Mouse (Mus musculus) embryonic fibroblast, embryonic 13.5 days (primary cell): ENCODE data around the gene Cenpa.

Source experiments
- CTCF ChIP-seq: IDR thresholded peaks from 2 replicates; pipeline ENCODE4 v1.5.1; 2011; ENCODE audit warnings: mild to moderate bottlenecking, control low read depth, low read length, moderate library complexity, borderline replicate concordance; ENCODE audit not compliant: insufficient read depth
- POLR2A ChIP-seq: IDR thresholded peaks from 2 replicates; pipeline ENCODE4 v1.6.1; 2011; ENCODE audit warnings: low read depth, mild to moderate bottlenecking, control low read depth, low read length, moderate library complexity

DNA sequence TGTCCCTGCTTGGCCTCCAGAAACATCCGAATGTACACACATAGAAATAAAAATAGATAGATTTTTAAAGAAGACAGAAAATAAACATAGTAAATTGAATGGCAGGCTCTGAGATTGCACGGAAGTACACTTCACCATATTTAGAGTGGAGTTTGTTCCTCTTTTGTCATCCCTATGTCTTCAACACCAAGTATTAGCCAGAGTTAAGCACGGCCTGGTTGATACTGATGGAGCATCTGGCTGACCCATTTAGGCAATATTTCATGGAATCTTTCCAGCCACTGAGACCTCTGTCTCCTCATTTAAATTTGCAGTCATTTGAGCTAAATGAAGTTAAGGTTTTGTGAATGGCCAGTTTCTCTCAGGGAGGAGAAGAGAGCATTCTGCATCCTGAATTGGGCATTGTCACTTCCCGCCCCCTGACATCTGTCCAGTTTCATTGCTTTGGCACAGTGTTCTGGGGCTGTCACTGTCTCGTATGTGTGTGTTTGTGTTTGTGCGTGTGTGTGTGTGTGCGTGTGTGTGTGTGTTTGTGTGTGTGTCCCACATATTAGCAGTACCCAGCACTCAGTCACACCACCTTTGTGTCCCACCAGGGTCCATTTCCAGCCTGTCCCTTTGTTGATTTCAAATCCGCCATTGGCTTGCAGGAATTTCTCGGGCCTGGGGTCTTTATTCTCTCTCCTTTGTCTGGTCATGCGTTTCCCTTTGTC lies 51.6 kb downstream of the Cenpa start:
- no peak for TF ChIP-seq POLR2A
- no peak for TF ChIP-seq CTCF
